Mouse (Mus musculus): ENCODE measurements around the gene Pheta2.
"Not testable (repeated sequence)": the region's sequence is repeated elsewhere in the genome, so short reads cannot be mapped to it uniquely, and the experiment has no call there.

Gene Pheta2

GRCm38 (mm10) chr15:82343368-82344287 lies 4.9 kb downstream of the Pheta2 start:
- ATAC-seq (ENCODE audit: low TSS enrichment): no peak

GRCm38 (mm10) chr15:82344971-82345370 lies 6.2 kb downstream of the Pheta2 start:
- ATAC-seq (ENCODE audit: low TSS enrichment): no peak

- ATAC-seq (ENCODE audit: low TSS enrichment): peak; percentile 95
Observed at GRCm38 (mm10) chr15:82345820-82346470, 7.2 kb downstream of the Pheta2 start.

- ATAC-seq (ENCODE audit: low TSS enrichment): no peak
Observed at GRCm38 (mm10) chr15:82346580-82347302, 8.0 kb downstream of the Pheta2 start.

- no peak for ATAC-seq (ENCODE audit: low TSS enrichment)
Observed at GRCm38 (mm10) chr15:82347303-82347676, 8.5 kb downstream of the Pheta2 start.

GRCm38 (mm10) chr15:82347852-82348251 lies 9.1 kb downstream of the Pheta2 start:
- ATAC-seq (ENCODE audit: low TSS enrichment): no peak

GRCm38 (mm10) chr15:82348258-82348998 lies 9.7 kb downstream of the Pheta2 start:
- ATAC-seq (ENCODE audit: low TSS enrichment): no peak

- ATAC-seq (ENCODE audit: low TSS enrichment): no peak
Observed at GRCm38 (mm10) chr15:82348999-82349341, 10.2 kb downstream of the Pheta2 start.

- no peak for ATAC-seq (ENCODE audit: low TSS enrichment)
Observed at GRCm38 (mm10) chr15:82350349-82350748, 11.6 kb downstream of the Pheta2 start.

- no peak for ATAC-seq (ENCODE audit: low TSS enrichment)
Observed at GRCm38 (mm10) chr15:82351480-82351879, 12.7 kb downstream of the Pheta2 start.

GRCm38 (mm10) chr15:82353078-82353744 lies 14.5 kb downstream of the Pheta2 start:
- ATAC-seq (ENCODE audit: low TSS enrichment): no peak

- 0 out of 2 replicates have a peak, but pooled peaks have one; percentile 0 for ATAC-seq (ENCODE audit: low TSS enrichment)
Observed at GRCm38 (mm10) chr15:82353745-82354113, 15.0 kb downstream of the Pheta2 start.

GRCm38 (mm10) chr15:82354126-82354945 lies 15.6 kb downstream of the Pheta2 start, which contains the start of gene Ndufa6:
Gene Ndufa6, minus strand, starts transcription at chr15:82354322.
- ATAC-seq (ENCODE audit: low TSS enrichment): peak; percentile 99

GRCm38 (mm10) chr15:82358431-82359260 lies 19.9 kb downstream of the Pheta2 start:
- ATAC-seq (ENCODE audit: low TSS enrichment): no peak

- 0 out of 2 replicates have a peak, but pooled peaks have one; percentile 47 for ATAC-seq (ENCODE audit: low TSS enrichment)
Observed at GRCm38 (mm10) chr15:82361459-82362018, 22.8 kb downstream of the Pheta2 start.

GRCm38 (mm10) chr15:82362234-82362633 lies 23.5 kb downstream of the Pheta2 start:
- ATAC-seq (ENCODE audit: low TSS enrichment): no peak

GRCm38 (mm10) chr15:82363801-82364200 lies 25.1 kb downstream of the Pheta2 start:
- not testable (repeated sequence) for ATAC-seq (ENCODE audit: low TSS enrichment)

- not testable (repeated sequence) for ATAC-seq (ENCODE audit: low TSS enrichment)
Observed at GRCm38 (mm10) chr15:82364561-82364960, 25.8 kb downstream of the Pheta2 start.

- no peak for ATAC-seq (ENCODE audit: low TSS enrichment)
Observed at GRCm38 (mm10) chr15:82368146-82368545, 29.4 kb downstream of the Pheta2 start.
